Mouse (Mus musculus): Measurements from ENCODE around the gene Erp27. TPM values are rescaled to one million over a fixed set of nuclear protein-coding genes. Genes with fewer than 3 reads are reported as not detected.

Gene Erp27
- 0.35 and 0.53 TPM in 2 replicates for polyA plus RNA-seq (2012; rRNA removed)

GRCm38 (mm10) chr6:136922080-136922479 lies at the start of gene Erp27:
TSS of gene Erp27 (minus strand) at chr6:136922180.

DNA sequence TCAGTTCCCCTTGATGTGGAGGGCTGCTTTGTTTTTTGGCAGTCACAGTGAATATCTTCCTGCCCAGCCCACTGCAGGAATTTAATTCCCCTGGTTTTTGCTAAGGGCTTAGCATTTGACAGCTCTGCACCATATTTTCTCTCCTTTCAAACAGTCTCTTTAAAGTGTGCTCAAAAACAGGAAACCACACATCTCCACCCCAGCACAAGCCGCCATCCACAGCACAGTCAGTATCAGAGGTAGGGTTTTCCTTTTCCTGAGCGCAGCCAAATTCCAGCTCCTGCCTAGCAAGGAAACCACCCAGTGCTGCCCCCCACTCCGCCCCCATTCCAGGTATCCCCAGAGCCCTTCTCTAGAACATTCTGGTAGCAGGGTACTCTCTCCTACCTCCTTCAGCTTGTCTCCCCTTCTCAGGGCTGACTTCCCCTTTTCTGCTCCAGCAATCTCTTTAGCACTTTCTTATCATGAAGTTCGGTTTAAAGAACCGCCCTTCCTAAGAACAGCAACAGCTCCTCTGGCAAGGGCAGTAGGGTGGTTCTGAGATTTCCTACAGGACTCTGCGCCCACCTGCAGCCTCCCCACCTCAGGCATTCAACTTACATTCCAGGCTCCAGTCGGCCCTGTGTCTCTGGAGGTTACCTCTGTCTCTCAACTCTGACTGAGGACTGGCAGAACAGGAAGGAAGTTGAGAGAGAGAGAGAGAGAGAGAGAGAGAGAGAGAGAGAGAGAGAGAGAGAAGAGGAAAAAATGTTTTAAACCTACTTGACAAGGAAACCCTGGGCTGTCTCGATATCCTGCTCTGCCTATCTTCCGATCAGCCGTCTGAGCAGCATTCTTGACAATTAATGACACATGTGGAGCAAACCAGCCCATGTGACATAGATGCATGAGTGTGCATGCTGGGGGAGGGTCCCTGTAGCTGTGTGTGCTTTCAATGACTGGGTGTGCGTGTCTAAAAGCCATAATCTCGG lies 19.4 kb upstream of the Erp27 start, which contains the start of gene Arhgdib:
TSS of gene Arhgdib (minus strand) at position 849 of the 971 bp plus-strand sequence.

DNA sequence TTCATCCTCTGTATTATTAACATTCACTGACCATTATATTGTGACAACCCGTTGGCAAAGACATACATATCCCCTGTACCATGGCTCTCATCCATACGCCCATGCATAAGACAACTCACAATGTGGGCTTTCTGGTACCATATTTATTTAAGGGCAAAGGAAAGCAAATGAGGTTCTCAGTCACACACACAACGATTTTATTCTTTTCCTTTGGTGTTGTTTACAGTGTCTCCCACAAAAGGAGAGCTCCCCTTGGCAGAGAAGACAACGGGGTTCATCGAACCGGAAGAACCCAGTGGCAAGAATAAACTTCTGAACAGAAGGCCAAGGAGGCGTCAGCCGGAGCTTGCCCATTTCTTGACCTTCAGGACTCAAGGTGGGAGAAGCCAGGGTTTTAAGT lies 1.6 kb upstream of the Erp27 start, which contains the start of gene Pde6h:
TSS of gene Pde6h (plus strand) at position 301 of the 400 bp plus-strand sequence.

GRCm38 (mm10) chr6:136875670-136876069 lies 46.3 kb downstream of the Erp27 start, which contains the start of gene Mgp:
TSS of gene Mgp (minus strand) at chr6:136875823.

Other genes with a start within 250 kb of the Erp27 start
- 0.30 and 0.37 TPM in 2 replicates for gene Gucy2c, start 140.4 kb downstream of the Erp27 start, polyA plus RNA-seq (2012; rRNA removed)
- gene Hist4h4, start 117.8 kb downstream of the Erp27 start, polyA plus RNA-seq (2012; rRNA removed), result 0.60 and 0.75 TPM in 2 replicates
- 73.2 and 75.6 TPM in 2 replicates for gene H2afj, start 113.9 kb downstream of the Erp27 start, polyA plus RNA-seq (2012; rRNA removed)
- 0.59 and 1.1 TPM in 2 replicates for gene BC049715, start 94.6 kb downstream of the Erp27 start, polyA plus RNA-seq (2012; rRNA removed)
- 43.1 and 52.5 TPM in 2 replicates for gene Wbp11, start 93.9 kb downstream of the Erp27 start, polyA plus RNA-seq (2012; rRNA removed)
- gene Smco3, start 86.7 kb downstream of the Erp27 start, polyA plus RNA-seq (2012; rRNA removed), result 1.1 and 1.7 TPM in 2 replicates
- gene Art4, start 64.4 kb downstream of the Erp27 start, polyA plus RNA-seq (2012; rRNA removed), result 0.06 and 0.24 TPM in 2 replicates
- 38.6 and 79.1 TPM in 2 replicates for gene Mgp, start 46.4 kb downstream of the Erp27 start, polyA plus RNA-seq (2012; rRNA removed)
- 0.25 and 1.2 TPM in 2 replicates for gene Pde6h, start 1.7 kb upstream of the Erp27 start, polyA plus RNA-seq (2012; rRNA removed)
- 22.5 and 30.8 TPM in 2 replicates for gene Arhgdib, start 19.7 kb upstream of the Erp27 start, polyA plus RNA-seq (2012; rRNA removed)
- 7.5 and 8.5 TPM in 2 replicates for gene Rerg, start 248.3 kb upstream of the Erp27 start, polyA plus RNA-seq (2012; rRNA removed)